Mouse (Mus musculus) brain, embryonic 14.5 days (tissue): ENCODE results near the gene Lce6a. TPM values are rescaled to one million over a fixed set of nuclear protein-coding genes. Genes with fewer than 3 reads are reported as not detected.

Experiments used
- DNase-seq: peaks from one replicate; pipeline ENCODE4 v3.0.0-alpha.2; 2011; ENCODE audit warnings: low read depth
- CTCF ChIP-seq: fragments of 200-500 bp; IDR thresholded peaks from 2 replicates; pipeline ENCODE4 v1.5.1; 2012; ENCODE audit warnings: inconsistent platforms, mild to moderate bottlenecking, moderate library complexity, borderline replicate concordance; ENCODE audit not compliant: insufficient read depth, insufficient read length; ENCODE audit errors: extremely low read depth
- POLR2A ChIP-seq: fragments of 200-500 bp; IDR thresholded peaks from 2 replicates; pipeline ENCODE4 v1.6.1; 2012; ENCODE audit warnings: mild to moderate bottlenecking, inconsistent platforms, borderline replicate concordance; ENCODE audit not compliant: poor library complexity, insufficient read depth, insufficient read length, severe bottlenecking; ENCODE audit errors: extremely low read depth
- polyA plus RNA-seq: library from polyadenylated mRNA; depleted of rRNA; stranded (reverse); fragments of >200 nt; gene quantifications from 2 replicates; pipeline ENCODE4 v1.2.3, GENCODE M21; 2012; rRNA removed

The Lce6a gene
- polyA plus RNA-seq, 1 experiment = not detected

DNA sequence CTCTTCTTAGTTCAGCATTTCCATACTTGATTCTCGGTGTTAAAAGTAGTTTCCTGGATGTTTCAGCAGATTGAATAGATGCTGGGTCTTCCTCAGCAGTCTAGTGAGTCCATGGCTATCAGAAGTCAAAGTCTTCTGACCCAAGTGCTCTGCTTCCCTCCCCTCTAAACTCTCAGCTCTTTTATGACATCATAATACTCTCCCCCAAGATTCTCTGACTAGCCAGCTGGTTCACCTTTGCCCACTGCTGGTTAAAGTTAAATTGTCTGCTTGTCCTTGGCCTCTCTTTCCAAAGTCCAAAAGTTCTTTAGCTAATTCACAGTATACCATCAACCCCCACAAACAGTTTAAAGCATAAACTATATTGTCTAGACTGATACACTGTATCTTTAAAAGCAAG lies 32.6 kb downstream of the Lce6a start, which contains the start of gene Smcp:
TSS of gene Smcp (minus strand) at position 140 of the 400 bp plus-strand sequence.
- no peak for DNase-seq
- no peak for TF ChIP-seq CTCF
- no peak for TF ChIP-seq POLR2A

DNA sequence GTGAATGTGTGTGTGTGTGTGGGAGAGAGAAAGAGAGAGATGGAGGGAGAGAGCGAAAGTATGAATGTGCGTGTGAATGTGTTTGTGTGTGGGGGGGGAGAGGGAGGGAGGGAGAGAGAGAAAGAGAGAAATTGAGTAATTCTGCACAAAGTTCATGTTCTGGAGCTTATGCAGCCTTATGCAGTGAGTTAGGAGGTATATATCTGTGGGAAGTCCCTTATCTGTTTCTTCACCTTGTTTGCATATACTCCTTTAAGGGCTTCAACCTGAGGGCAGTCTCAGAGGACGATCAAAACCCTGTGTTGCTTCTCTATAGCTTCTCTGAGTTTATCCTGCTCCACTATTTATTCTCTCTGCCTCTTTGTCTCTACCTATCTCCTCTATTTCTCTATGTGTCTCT lies 34.3 kb downstream of the Lce6a start:
- no peak for TF ChIP-seq POLR2A
- TF ChIP-seq CTCF = no peak
- DNase-seq = no peak

DNA sequence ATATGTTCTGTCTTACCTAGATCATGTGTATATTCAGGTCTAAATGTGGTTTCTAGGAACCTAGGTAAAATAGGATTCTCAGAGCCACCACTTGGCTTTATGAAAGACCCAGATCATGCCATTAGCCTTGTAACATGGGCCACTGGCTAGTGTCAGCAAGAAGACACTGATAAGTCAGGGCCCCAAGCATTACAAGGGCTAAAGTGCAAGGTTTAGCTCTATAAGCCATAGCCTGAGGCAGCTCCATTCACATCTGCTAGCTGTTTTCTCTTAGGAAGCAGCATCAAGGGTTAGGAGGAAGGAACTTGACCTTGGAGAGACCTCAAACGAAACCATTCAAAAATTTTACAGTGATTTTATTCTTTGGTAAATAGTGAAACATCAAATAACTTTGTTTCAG lies 36.4 kb downstream of the Lce6a start:
- DNase-seq = no peak
- no peak for TF ChIP-seq POLR2A
- TF ChIP-seq CTCF = no peak

DNA sequence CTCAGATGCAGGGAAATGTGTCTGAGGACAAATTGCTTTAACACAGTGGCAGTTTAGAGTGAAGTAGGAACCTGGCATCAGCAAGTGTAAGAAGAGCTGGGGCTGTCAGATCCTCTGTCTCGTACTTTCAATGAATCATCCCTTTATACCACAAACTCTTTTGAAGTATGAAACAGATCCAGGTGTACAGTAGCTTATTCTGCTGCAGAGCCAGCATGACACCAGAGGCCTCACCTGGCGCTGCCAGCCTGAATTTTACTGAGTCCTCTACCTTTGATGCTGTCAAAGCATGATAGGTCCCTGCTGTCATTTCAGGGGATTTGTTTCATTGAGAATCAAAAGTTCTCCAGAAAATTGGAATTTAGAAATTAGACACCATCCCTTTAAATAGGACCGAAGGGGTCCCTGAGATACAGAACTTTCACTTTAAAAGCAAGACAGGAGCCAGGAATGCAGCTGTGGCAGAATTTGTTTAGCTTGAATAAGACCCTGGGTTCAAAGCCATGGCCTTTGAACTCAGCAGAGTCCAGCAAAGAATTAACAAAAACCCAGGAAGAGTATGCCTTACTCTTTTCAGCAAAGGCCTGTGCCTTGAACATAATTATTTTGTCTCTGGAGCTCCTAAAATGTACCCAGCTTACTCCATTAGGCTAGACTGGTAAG lies 38.2 kb downstream of the Lce6a start:
- TF ChIP-seq CTCF (no peak), POLR2A (no peak)
- DNase-seq = peak; percentile 37

DNA sequence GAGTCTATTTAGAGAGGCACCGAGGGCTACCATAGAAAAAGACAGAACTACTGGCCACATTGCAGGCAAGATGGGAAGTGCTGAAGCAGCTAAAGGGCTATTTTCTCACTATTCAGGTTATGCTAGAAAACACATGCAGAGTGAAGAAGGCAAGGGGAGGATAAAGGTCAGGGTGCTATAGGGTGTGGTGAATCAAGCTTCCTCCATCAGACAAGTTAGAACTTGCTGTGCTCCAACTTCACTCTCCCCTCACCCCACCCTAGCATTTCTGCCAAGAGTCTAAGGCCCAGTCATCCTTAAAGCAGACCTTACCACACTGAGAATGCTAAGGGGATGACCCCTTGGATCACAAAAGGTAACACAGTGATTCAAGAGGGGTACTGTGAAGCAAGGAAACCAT lies 42.0 kb downstream of the Lce6a start:
- TF ChIP-seq CTCF = no peak
- TF ChIP-seq POLR2A = no peak

DNA sequence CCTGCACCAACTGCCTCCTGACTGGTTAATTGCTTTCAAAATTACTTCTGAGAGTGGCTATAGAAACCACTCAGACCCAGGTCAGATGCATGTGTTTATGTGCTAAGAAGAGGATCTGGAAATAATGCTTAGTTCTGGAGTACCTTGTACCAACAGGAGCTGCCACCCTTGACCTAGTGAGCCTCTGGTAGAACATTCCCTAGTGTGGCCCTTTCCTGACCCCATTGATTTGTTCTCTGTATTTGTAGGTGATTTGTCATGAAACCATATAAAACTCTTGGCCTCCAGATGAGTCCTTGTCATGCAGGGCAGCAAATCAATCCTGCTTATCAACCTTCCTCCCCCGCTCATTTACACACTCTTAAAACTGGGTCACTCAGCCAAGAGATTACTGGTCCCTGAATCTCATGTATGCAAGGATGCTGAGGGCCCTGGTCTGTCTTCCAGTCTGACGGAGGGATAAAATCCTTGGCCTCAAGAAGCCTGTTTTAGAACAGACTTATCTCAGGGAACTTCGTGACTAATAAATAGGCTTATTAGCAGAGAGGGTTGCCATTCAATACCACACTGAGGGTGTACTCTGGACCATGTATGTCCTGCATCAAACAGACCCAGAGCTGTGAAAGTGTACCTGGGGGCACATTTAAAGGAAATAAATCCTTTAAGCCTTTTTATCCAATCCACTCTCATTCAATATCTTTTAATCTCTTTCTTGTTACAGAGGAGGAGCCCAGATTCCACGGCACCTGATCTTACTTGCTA lies 42.6 kb downstream of the Lce6a start:
- no peak for TF ChIP-seq POLR2A
- TF ChIP-seq CTCF = no peak

More for the DNA sequence above, 42.0 kb downstream of the Lce6a start:
- DNase-seq = no peak

DNA sequence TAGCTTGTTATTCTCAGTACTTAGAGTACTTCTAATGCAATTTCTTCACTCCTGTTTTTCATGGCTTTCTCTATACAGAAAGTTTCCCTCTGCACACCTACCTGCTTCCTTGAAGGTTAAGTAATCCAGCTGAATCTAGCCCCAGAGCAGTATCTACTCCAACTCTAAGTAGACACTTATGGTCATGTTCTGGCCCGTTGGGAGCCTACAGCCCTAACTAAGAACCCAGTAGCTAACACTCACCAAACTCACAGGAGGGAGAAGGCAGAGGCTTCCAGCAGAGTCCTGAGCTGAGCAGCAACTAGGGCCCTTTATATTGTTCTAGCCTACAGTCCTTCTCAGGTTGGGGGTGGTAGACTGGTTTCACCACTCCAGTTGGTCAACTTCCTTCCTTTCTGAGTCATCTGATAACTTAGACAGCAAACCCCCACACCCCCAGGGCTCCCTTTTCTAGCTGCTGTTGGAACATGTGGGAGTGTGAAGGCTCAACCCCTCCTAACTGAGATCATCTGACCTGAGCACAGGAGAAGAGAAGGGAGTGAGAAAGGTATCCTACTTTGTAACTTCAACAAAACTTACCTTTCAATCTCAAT lies 47.9 kb downstream of the Lce6a start, which contains the start of gene Ivl:
TSS of gene Ivl (minus strand) at position 287 of the 593 bp plus-strand sequence.
- DNase-seq = no peak
- no peak for TF ChIP-seq CTCF
- TF ChIP-seq POLR2A = no peak

More for the DNA sequence above, 42.6 kb downstream of the Lce6a start:
- DNase-seq = no peak

DNA sequence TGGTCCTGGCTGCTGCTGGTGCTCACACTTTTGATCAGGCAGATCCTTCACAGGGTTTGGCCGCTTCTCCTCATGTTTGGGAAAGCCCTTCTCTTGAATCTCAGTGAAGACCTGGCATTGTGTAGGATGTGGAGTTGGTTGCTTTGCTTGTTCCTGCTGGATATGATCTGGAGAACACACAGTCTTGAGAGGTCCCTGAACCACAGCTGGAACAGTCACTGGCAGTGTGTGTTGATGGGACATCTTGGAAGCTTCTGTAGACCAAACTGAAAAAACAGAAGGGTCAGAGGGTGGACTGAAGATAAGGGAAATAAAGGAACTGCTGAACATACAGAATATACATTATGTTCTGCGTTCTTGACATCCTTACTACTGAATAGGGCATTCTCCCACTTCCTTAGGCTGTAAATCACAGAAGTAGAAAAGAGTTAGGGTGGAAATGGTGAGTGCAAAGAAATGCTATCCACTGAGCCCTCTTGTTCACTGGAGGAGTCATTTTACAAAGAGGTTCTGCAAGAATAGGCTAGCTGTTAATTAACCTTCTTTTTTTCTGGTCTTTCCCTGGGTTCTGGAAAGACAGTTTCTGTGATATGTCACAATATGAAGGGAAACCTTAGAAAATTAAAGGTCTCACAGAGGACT lies 48.8 kb downstream of the Lce6a start:
- TF ChIP-seq CTCF (no peak), POLR2A (no peak)
- DNase-seq = no peak

Other genes starting within 250 kb of the Lce6a start
- gene Sprr2h, start 236.0 kb downstream of the Lce6a start, polyA plus RNA-seq = not detected in 2 replicates
- gene Sprr2i, start 213.7 kb downstream of the Lce6a start, polyA plus RNA-seq = not detected in 2 replicates
- not detected in 2 replicates for gene Sprr2j-ps, start 203.6 kb downstream of the Lce6a start, polyA plus RNA-seq
- 6.8 and 9.2 TPM in 2 replicates for gene Gm9774, start 192.2 kb downstream of the Lce6a start, polyA plus RNA-seq
- gene Sprr2k, start 189.1 kb downstream of the Lce6a start, polyA plus RNA-seq = not detected in 2 replicates
- gene Sprr1b, start 182.9 kb downstream of the Lce6a start, polyA plus RNA-seq = 0.11 and 0.55 TPM in 2 replicates
- gene Sprr3, start 162.9 kb downstream of the Lce6a start, polyA plus RNA-seq = not detected in 2 replicates
- gene Sprr1a, start 135.8 kb downstream of the Lce6a start, polyA plus RNA-seq = 0.63 TPM in 1 of 2 replicates, not detected in the other
- not detected in 2 replicates for gene Sprr4, start 121.2 kb downstream of the Lce6a start, polyA plus RNA-seq
- gene 2310046K23Rik, start 87.1 kb downstream of the Lce6a start, polyA plus RNA-seq = not detected in 2 replicates
- gene Ivl, start 47.9 kb downstream of the Lce6a start, polyA plus RNA-seq = not detected in 2 replicates
- gene Smcp, start 32.7 kb downstream of the Lce6a start, polyA plus RNA-seq = not detected in 2 replicates
- not detected in 2 replicates for gene 2210017I01Rik, start 14.2 kb downstream of the Lce6a start, polyA plus RNA-seq
- gene Lce1a1, start 26.6 kb upstream of the Lce6a start, polyA plus RNA-seq = not detected in 2 replicates
- not detected in 2 replicates for gene Lce1b, start 35.3 kb upstream of the Lce6a start, polyA plus RNA-seq
- not detected in 2 replicates for gene Lce1a2, start 48.7 kb upstream of the Lce6a start, polyA plus RNA-seq
- not detected in 2 replicates for gene Lce1c, start 57.6 kb upstream of the Lce6a start, polyA plus RNA-seq
- gene Lce1d, start 65.5 kb upstream of the Lce6a start, polyA plus RNA-seq = not detected in 2 replicates
- not detected in 2 replicates for gene Lce1e, start 87.4 kb upstream of the Lce6a start, polyA plus RNA-seq
- gene Lce1f, start 98.7 kb upstream of the Lce6a start, polyA plus RNA-seq = not detected in 2 replicates
- not detected in 2 replicates for gene Gm38119, start 117.4 kb upstream of the Lce6a start, polyA plus RNA-seq
- not detected in 2 replicates for gene Lce1g, start 130.7 kb upstream of the Lce6a start, polyA plus RNA-seq
- not detected in 2 replicates for gene Lce1h, start 143.4 kb upstream of the Lce6a start, polyA plus RNA-seq
- gene Lce1i, start 157.2 kb upstream of the Lce6a start, polyA plus RNA-seq = not detected in 2 replicates
- not detected in 2 replicates for gene Lce1j, start 168.9 kb upstream of the Lce6a start, polyA plus RNA-seq
- gene Lce1k, start 186.2 kb upstream of the Lce6a start, polyA plus RNA-seq = not detected in 2 replicates
- not detected in 2 replicates for gene Kprp, start 205.6 kb upstream of the Lce6a start, polyA plus RNA-seq
- gene Lce1l, start 229.6 kb upstream of the Lce6a start, polyA plus RNA-seq = not detected in 2 replicates
- gene 2310050C09Rik, start 248.6 kb upstream of the Lce6a start, polyA plus RNA-seq = not detected in 2 replicates